Mouse (Mus musculus) hindbrain, embryonic 12.5 days (tissue): ENCODE data around the gene Metrn. TPM values are rescaled to one million over a fixed set of nuclear protein-coding genes. Genes with fewer than 3 reads are reported as not detected.
A peak's percentile ranks its signal among the peaks of the same experiment; 100 is the strongest.

Experiments used
- ATAC-seq: fragments of 200-750 bp; cut with Nextera tagmentation; 2 replicates; pipeline ENCODE4 v1.8.0; 2017; ENCODE audit warnings: moderate TSS enrichment; ENCODE audit not compliant: low FRiP score
- H3K27ac ChIP-seq: fragments of 300-500 bp; sonication (generic); 2 replicates; pipeline ENCODE4 v1.5.1; 2016; ENCODE audit warnings: mild to moderate bottlenecking
- H3K27me3 ChIP-seq: fragments of 300-500 bp; sonication (generic); 2 replicates; pipeline ENCODE4 v1.6.1; 2016; ENCODE audit warnings: mild to moderate bottlenecking
- H3K36me3 ChIP-seq: fragments of 300-500 bp; sonication (generic); 2 replicates; pipeline ENCODE4 v1.6.1; 2016; ENCODE audit warnings: mild to moderate bottlenecking
- H3K4me1 ChIP-seq: fragments of 300-500 bp; sonication (generic); 2 replicates; pipeline ENCODE4 v1.6.1; 2016
- H3K4me2 ChIP-seq: fragments of 300-500 bp; sonication (generic); replicated peaks from 2 replicates; pipeline ENCODE4 v1.6.1; 2016; ENCODE audit warnings: mild to moderate bottlenecking
- H3K4me3 ChIP-seq: fragments of 300-500 bp; sonication (generic); 2 replicates; pipeline ENCODE4 v1.5.1; 2016; ENCODE audit warnings: mild to moderate bottlenecking
- H3K9ac ChIP-seq: fragments of 300-500 bp; sonication (generic); 2 replicates; pipeline ENCODE4 v1.6.1; 2016; ENCODE audit warnings: mild to moderate bottlenecking, moderate library complexity
- H3K9me3 ChIP-seq: fragments of 300-500 bp; sonication (generic); replicated peaks from 2 replicates; pipeline ENCODE4 v1.6.1; 2016; ENCODE audit warnings: mild to moderate bottlenecking
- WGBS: fragments of 180-500 bp; shearing (Covaris S2); methylation state at CpG from one replicate; pipeline ENCODE4 v1.1.7; 2016; 5-methylcytosine and 5-hydroxymethylcytosine counted together
- microRNA-seq: library from miRNA; unstranded; fragments of <30 nt; microRNA quantifications from one replicate; pipeline ENCODE4, GENCODE M21; 2017
- polyA plus RNA-seq: library from polyadenylated mRNA; unstranded; fragments of >200 nt; fragmentation: Nextera tagmentation; extraction: Ambion mirVana; gene quantifications from 2 replicates; pipeline ENCODE4 v1.2.1, GENCODE M21; 2016

The Metrn gene
- polyA plus RNA-seq, 1 experiment from 2014 or later, result 71.0 TPM

DNA sequence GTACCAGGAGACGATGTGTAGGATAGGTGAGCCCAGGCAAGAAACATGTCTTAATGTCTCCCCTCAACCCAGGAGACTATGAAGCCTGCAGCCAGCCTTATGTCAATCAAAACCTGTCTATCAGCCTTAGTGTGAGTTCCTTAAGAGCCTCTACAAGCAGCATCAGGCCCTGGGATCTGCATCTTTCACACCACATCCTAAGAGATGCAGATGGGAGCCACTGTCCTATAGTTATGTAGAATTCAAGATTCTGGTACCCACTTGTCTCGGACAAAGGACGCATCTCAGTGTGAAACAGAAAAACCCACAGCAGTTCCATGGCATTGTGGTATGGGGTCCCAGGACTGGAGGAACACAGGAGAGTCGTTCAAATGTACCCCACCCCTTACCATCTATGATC, 41.9 kb downstream of the Metrn start:
- H3K4me3 ChIP-seq, result no peak overlapping the region
- peaks cover 6% of the 10 kb centered on the region; the same call in 1 of the 2 replicates for H3K4me1 ChIP-seq
- H3K27me3 ChIP-seq, result 0 out of 2 replicates have a peak, but pooled peaks cover 9% of the 10 kb centered on the region
- no peaks in the 10 kb centered on the region for H3K9me3 ChIP-seq
- 84% methylated on average over 4 of the region's 4 CpGs for WGBS
- no peak overlapping the region for H3K27ac ChIP-seq
- H3K36me3 ChIP-seq, result no peaks in the 10 kb centered on the region
- no peak overlapping the region for H3K4me2 ChIP-seq
- no peak for ATAC-seq
- H3K9ac ChIP-seq, result no peak overlapping the region

DNA sequence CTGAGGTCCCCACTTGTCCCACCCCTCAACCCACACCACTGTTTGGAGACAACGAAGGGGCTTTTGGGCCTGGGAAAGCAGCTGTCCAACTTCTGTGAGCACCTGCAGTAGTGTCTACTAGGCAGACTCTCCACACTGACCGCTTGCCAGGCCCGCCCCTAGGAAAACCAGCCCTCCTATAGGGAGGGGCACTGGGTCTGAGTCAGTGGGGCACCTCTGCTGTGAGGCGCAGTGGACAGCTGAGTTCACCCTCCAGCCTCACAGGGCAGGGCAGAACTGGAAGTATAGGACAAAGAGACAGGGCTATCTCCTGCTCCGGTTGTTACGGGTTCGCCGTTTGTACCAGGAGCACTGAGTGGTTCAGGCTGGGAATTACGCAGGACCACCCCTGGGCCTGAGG, 42.7 kb downstream of the Metrn start, which contains the start of gene Msln:
Msln (minus strand) TSS at position 138 of the 400 bp plus-strand sequence.
- Histone ChIP-seq H3K4me1 (peaks cover 6% of the 10 kb centered on the region; the same call in 1 of the 2 replicates), H3K9ac (no peak within 1 kb of the TSS), H3K4me3 (no peak within 1 kb of the TSS), H3K36me3 (no peaks in the 10 kb centered on the region), H3K27me3 (0 out of 2 replicates have a peak, but pooled peaks cover 8% of the 10 kb centered on the region), H3K27ac (no peak within 1 kb of the TSS), H3K9me3 (no peaks in the 10 kb centered on the region), H3K4me2 (no peak within 1 kb of the TSS)
- no peak for ATAC-seq
- WGBS, result 85% methylated on average over 9 of the region's 9 CpGs

DNA sequence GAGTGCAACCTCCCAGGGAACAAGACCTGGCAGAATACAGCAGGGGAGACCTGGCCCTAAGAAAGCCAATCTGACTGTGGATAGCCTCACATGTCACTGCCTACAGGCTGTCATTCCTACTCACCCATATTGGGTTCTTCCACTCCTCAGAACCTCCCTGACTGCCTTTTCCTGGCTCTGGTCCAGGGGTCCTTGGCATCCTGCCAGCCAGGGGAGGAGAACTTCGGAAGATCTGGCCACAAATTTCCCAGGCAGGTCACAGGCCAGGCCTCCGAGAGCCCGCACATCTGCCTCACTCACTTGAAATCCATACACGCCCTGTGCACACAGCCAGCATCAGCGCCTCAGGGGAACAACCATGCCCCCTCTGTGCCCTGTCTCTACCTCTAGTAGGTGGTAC, 45.5 kb downstream of the Metrn start:
- Histone ChIP-seq H3K4me2 (no peak overlapping the region), H3K36me3 (no peaks in the 10 kb centered on the region), H3K9me3 (no peaks in the 10 kb centered on the region), H3K27ac (no peak overlapping the region), H3K9ac (0 out of 2 replicates have a peak overlapping the region, but pooled peaks have one; percentile 13), H3K4me3 (no peak overlapping the region), H3K27me3 (0 out of 2 replicates have a peak, but pooled peaks cover 1% of the 10 kb centered on the region), H3K4me1 (peaks cover 6% of the 10 kb centered on the region; the same call in 1 of the 2 replicates)
- WGBS, result 73% methylated on average over 5 of the region's 5 CpGs
- ATAC-seq, result no peak

DNA sequence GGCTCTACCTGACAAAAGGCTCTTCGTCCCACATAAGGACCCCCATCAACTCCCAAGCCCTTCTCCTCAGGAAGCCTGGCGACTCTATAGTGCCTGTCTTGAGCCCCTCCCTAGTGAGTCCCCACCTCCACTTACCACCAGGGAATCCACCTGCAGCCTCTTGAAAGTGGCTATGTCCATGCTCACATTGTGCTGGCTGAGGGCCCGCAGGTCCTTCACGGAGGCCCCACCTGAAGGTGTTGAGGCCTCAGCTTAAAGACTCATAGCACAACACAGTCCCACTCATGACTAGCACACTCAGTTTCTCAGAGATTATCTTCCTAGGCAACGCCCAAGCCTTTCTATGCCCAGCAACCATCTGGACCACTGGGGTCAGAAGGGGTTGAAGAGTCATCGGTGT, 47.6 kb downstream of the Metrn start:
- peaks cover 3% of the 10 kb centered on the region; the same call in 1 of the 2 replicates for H3K27me3 ChIP-seq
- H3K27ac ChIP-seq, result no peak overlapping the region
- no peak overlapping the region for H3K4me3 ChIP-seq
- no peaks in the 10 kb centered on the region for H3K36me3 ChIP-seq
- no peak overlapping the region for H3K4me2 ChIP-seq
- ATAC-seq, result no peak
- WGBS, result 88% methylated on average over 6 of the region's 6 CpGs
- no peaks in the 10 kb centered on the region for H3K9me3 ChIP-seq
- H3K4me1 ChIP-seq, result peaks cover 6% of the 10 kb centered on the region; the same call in 1 of the 2 replicates
- no peak overlapping the region for H3K9ac ChIP-seq

DNA sequence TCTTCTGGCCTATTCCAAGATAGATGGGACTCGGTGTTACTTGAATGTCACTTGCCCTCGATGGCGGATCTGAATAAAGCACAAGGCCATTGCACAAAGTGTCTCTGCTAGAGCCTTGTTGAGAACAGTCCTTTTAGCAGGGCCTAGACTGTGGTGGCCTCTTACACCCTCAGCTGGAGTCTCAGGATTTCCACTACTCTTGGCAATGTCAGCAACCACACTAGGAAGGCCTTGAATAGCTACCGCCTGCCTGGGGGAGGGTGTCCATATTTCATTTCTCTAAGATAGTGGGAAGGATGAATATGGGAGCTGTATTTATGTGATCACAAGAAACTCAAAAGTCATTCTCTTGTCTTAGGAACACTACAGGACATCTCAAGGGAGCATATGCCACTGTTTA, 48.7 kb downstream of the Metrn start:
- Histone ChIP-seq H3K4me3 (no peak overlapping the region), H3K27ac (no peak overlapping the region), H3K4me2 (no peak overlapping the region), H3K9me3 (no peaks in the 10 kb centered on the region), H3K4me1 (peaks cover 6% of the 10 kb centered on the region; the same call in 1 of the 2 replicates), H3K36me3 (no peaks in the 10 kb centered on the region), H3K27me3 (peaks cover 3% of the 10 kb centered on the region; the same call in 1 of the 2 replicates), H3K9ac (no peak overlapping the region)
- WGBS, result 90% methylated on average over 4 of the region's 4 CpGs
- ATAC-seq, result no peak

DNA sequence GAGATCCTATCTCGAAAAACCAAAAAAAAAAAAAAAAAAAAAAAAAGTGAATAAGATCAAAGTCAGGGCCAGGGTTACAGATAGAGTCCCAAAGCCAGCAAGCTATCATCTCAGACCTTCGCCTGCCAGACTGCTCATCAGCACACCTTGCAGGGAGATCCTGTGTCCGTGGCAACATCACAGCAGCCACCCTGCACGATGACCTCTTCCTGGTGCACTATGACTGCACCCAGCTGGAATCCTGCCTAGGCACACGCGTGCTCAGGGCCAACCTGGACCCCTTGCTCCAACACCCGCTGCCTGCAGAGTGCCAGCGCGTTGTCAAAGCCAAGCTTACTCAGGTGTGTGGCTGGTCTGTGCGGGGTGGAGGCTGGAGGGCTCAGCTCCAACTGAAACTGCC, 52.6 kb downstream of the Metrn start:
- Histone ChIP-seq H3K36me3 (no peaks in the 10 kb centered on the region), H3K4me2 (no peak overlapping the region), H3K9ac (no peak overlapping the region), H3K4me3 (no peak overlapping the region), H3K27ac (no peak overlapping the region), H3K9me3 (no peaks in the 10 kb centered on the region), H3K27me3 (peaks cover 3% of the 10 kb centered on the region; the same call in 1 of the 2 replicates), H3K4me1 (no peaks in the 10 kb centered on the region)
- no peak for ATAC-seq
- 79% methylated on average over 10 of the region's 10 CpGs for WGBS

DNA sequence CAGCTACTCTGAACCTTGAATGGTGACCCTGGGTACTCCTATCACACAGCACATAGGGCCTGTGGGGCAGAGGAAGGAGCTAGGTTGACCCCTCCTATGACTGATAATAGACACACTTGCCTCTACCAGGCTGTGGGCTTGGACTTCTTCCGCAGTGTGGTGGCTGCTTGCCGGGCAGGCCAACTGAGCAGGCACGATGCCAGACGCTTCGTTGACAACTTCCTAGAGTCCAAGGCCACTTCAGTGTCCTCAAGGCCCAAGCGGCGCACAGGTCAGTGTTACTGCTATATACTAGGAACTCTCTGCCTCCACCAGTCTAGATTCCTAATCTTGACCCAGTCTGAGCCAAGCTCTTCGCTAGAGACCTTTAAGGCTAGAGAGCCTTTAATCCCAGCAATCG, 53.1 kb downstream of the Metrn start:
- no peak overlapping the region for H3K9ac ChIP-seq
- H3K4me2 ChIP-seq, result no peak overlapping the region
- no peak for ATAC-seq
- H3K4me1 ChIP-seq, result no peaks in the 10 kb centered on the region
- H3K4me3 ChIP-seq, result no peak overlapping the region
- 89% methylated on average over 9 of the region's 9 CpGs for WGBS
- H3K27me3 ChIP-seq, result peaks cover 3% of the 10 kb centered on the region; the same call in 1 of the 2 replicates
- no peak overlapping the region for H3K27ac ChIP-seq
- H3K36me3 ChIP-seq, result no peaks in the 10 kb centered on the region
- H3K9me3 ChIP-seq, result no peaks in the 10 kb centered on the region

Small RNAs within 50 kb of the gene (microRNA-seq; reads per million reads assigned to microRNA genes)
- not detected for gene Gm25083
- not detected for gene Mir3082
- not detected for gene Mir6966

Other genes with a start within 250 kb of the Metrn start
- gene Sox8, start 226.4 kb downstream of the Metrn start, polyA plus RNA-seq, result 11.8 and 12.7 TPM in 2 replicates
- 25.7 and 26.2 TPM in 2 replicates for gene Lmf1, start 218.1 kb downstream of the Metrn start, polyA plus RNA-seq
- 0.54 and 0.77 TPM in 2 replicates for gene Gng13, start 80.0 kb downstream of the Metrn start, polyA plus RNA-seq
- gene Chtf18, start 69.7 kb downstream of the Metrn start, polyA plus RNA-seq, result 21.4 and 26.8 TPM in 2 replicates
- gene Rpusd1, start 69.5 kb downstream of the Metrn start, polyA plus RNA-seq, result 19.3 and 20.3 TPM in 2 replicates
- not detected in 2 replicates for gene Mslnl, start 61.1 kb downstream of the Metrn start, polyA plus RNA-seq
- gene Msln, start 42.8 kb downstream of the Metrn start, polyA plus RNA-seq, result 0.75 TPM in 1 of 2 replicates, not detected in the other
- 25.1 and 26.8 TPM in 2 replicates for gene Narfl, start 23.4 kb downstream of the Metrn start, polyA plus RNA-seq
- gene Haghl, start 11.5 kb downstream of the Metrn start, polyA plus RNA-seq, result 98.4 and 105 TPM in 2 replicates
- 0.40 and 0.63 TPM in 2 replicates for gene Ccdc78, start 10.6 kb downstream of the Metrn start, polyA plus RNA-seq
- 69.7 and 76.0 TPM in 2 replicates for gene Fam173a, start 4.2 kb downstream of the Metrn start, polyA plus RNA-seq
- gene AC134908.4, start 1.5 kb downstream of the Metrn start, polyA plus RNA-seq, result 0.98 TPM in 1 of 2 replicates, not detected in the other
- 22.8 and 23.5 TPM in 2 replicates for gene Fbxl16, start 11.9 kb upstream of the Metrn start, polyA plus RNA-seq
- gene Wdr24, start 26.5 kb upstream of the Metrn start, polyA plus RNA-seq, result 25.9 and 27.0 TPM in 2 replicates
- gene Jmjd8, start 31.7 kb upstream of the Metrn start, polyA plus RNA-seq, result 64.0 and 64.7 TPM in 2 replicates
- 271 and 291 TPM in 2 replicates for gene Stub1, start 36.3 kb upstream of the Metrn start, polyA plus RNA-seq
- gene Rhbdl1, start 40.2 kb upstream of the Metrn start, polyA plus RNA-seq, result 6.1 and 7.5 TPM in 2 replicates
- 3.9 TPM in 2 replicates for gene Gm20683, start 44.6 kb upstream of the Metrn start, polyA plus RNA-seq
- gene Rhot2, start 47.7 kb upstream of the Metrn start, polyA plus RNA-seq, result 18.5 and 19.4 TPM in 2 replicates
- 30.0 and 31.2 TPM in 2 replicates for gene Wdr90, start 64.4 kb upstream of the Metrn start, polyA plus RNA-seq
- 6.2 and 6.3 TPM in 2 replicates for gene Mcrip2, start 71.6 kb upstream of the Metrn start, polyA plus RNA-seq
- gene Mettl26, start 77.9 kb upstream of the Metrn start, polyA plus RNA-seq, result 48.7 and 53.2 TPM in 2 replicates
- gene Wfikkn1, start 83.7 kb upstream of the Metrn start, polyA plus RNA-seq, result 0.29 and 0.90 TPM in 2 replicates
- gene Rab40c, start 122.6 kb upstream of the Metrn start, polyA plus RNA-seq, result 42.1 and 43.6 TPM in 2 replicates
- 53.6 and 57.5 TPM in 2 replicates for gene Pigq, start 147.8 kb upstream of the Metrn start, polyA plus RNA-seq
- gene Nhlrc4, start 147.8 kb upstream of the Metrn start, polyA plus RNA-seq, result 0.27 TPM in 1 of 2 replicates, not detected in the other
- gene A930017K11Rik, start 155.4 kb upstream of the Metrn start, polyA plus RNA-seq, result 0.17 and 0.18 TPM in 2 replicates
- 32.5 and 32.6 TPM in 2 replicates for gene Capn15, start 188.7 kb upstream of the Metrn start, polyA plus RNA-seq